Comparison of ENCODE assay signal across 8 mouse cellular contexts in genomic region chr2:118976282-118976929, GRCm38 (mm10). TPM values are rescaled to one million over a fixed set of nuclear protein-coding genes. Genes with fewer than 3 reads are reported as not detected.
DNase-seq lines count a peak whose midpoint lies in the region; ATAC-seq and TF ChIP-seq lines count a peak whose summit lies in the region.

No protein-coding gene starts in this region.

- H3K4me2 ChIP-seq in CH12.LX (ENCODE audit: insufficient read depth, low read depth, poor library complexity, severe bottlenecking): peak overlapping the region; percentile 45
- peak overlapping the region; percentile 97 for H3K4me2 ChIP-seq in heart, embryonic 15.5 days
- peak overlapping the region; percentile 89 for H3K4me2 ChIP-seq in liver, embryonic 13.5 days
- H3K4me2 ChIP-seq in stomach, embryonic 14.5 days (replicated peaks; ENCODE audit: low read depth, low read length): peak overlapping the region; percentile 84

- peak overlapping the region; percentile 29 to 43 (median 42) for H3K4me3 ChIP-seq in CH12.LX (replicated peaks in 1 of 3; ENCODE audit: low read depth in 2 of 3, low read length in 2 of 3, poor library complexity in 1 of 3)
- peak overlapping the region; percentile 63 for H3K4me3 ChIP-seq in forebrain, embryonic 10.5 days
- H3K4me3 ChIP-seq in heart, embryonic 15.5 days: peak overlapping the region; percentile 74
- H3K4me3 ChIP-seq in liver, embryonic 13.5 days (replicated peaks): peak overlapping the region; percentile 65
- peak overlapping the region; percentile 54 for H3K4me3 ChIP-seq in stomach, embryonic 14.5 days (ENCODE audit: low read depth, low read length)

- peak; percentile 68 for TF ChIP-seq RAD21 in CH12.LX (IDR thresholded peaks at IDR 0.05; ENCODE audit: low read depth, low read length)

- H3K4me1 ChIP-seq in CH12.LX (ENCODE audit: control insufficient read depth in 1 of 2, insufficient read depth in 2 of 2): peaks cover 5 to 28% of the 10 kb centered on the region in 2 experiments
- H3K4me1 ChIP-seq in forebrain, embryonic 10.5 days: peaks cover 26% of the 10 kb centered on the region
- H3K4me1 ChIP-seq in heart, embryonic 15.5 days (replicated peaks): peaks cover 21% of the 10 kb centered on the region
- peaks cover 31% of the 10 kb centered on the region for H3K4me1 ChIP-seq in liver, embryonic 13.5 days (replicated peaks)
- H3K4me1 ChIP-seq in stomach, embryonic 14.5 days (ENCODE audit: control insufficient read depth, insufficient read depth, low read length): 0 out of 2 replicates have a peak, but pooled peaks cover 15% of the 10 kb centered on the region

- WGBS in forebrain, embryonic 10.5 days: 1% methylated on average over 57 of the region's 57 CpGs
- 1% methylated on average over 57 of the region's 57 CpGs for WGBS in heart, embryonic 15.5 days
- WGBS in liver, embryonic 13.5 days (ENCODE audit: insufficient replicate concordance): 2% methylated on average over 57 of the region's 57 CpGs
- under 1% methylated on average over 57 of the region's 57 CpGs for WGBS in stomach, embryonic 14.5 days

- dilution Hi-C loops in CH12.LX (cut with MboI; ENCODE audit: extremely low pct_ligation_motif_present, extremely low pct_unique_long_range_greater_than_20kb, low sequenced_read_pairs): no loop called here

- in situ Hi-C loops in CH12.LX (cut with MboI; ENCODE audit: low pct_ligation_motif_present, low pct_unique_long_range_greater_than_20kb, low sequenced_read_pairs): loop anchor here (5.0 to 10.0 kb wide), 3 partner anchors 64 to 212 kb away; partner anchors contain the start of gene Ccdc9b

- H3K9ac ChIP-seq in CH12.LX (ENCODE audit: insufficient read depth, low read depth): 0 out of 2 replicates have a peak overlapping the region, but pooled peaks have one; percentile 13
- H3K9ac ChIP-seq in heart, embryonic 15.5 days: peak overlapping the region; percentile 72
- H3K9ac ChIP-seq in liver, embryonic 13.5 days: peak overlapping the region; percentile 72
- H3K9ac ChIP-seq in stomach, embryonic 14.5 days (replicated peaks; ENCODE audit: low read depth, low read length): peak overlapping the region; percentile 37

- peak; percentile 49 for TF ChIP-seq POLR2A in CH12.LX (IDR thresholded peaks at IDR 0.05; ENCODE audit: low read depth, low read length)

- peak; percentile 85 for DNase-seq in CH12.LX (ENCODE audit: extremely low read depth)
- DNase-seq in c-Kit-positive CD71-negative TER-119-negative erythroid progenitor cells, embryonic 14.5 days (ENCODE audit: low read depth): peak; percentile 81
- peak; percentile 83 for DNase-seq in forebrain, embryonic 10.5 days (ENCODE audit: extremely low spot score, low spot score)
- peak; percentile 89 to 90 for DNase-seq in kidney, postnatal 25 days
- DNase-seq in liver, embryonic 13.5 days: peak; percentile 82
- DNase-seq in natural killer cell, adult 2 months (ENCODE audit: low spot score in 2 of 2): peak; percentile 69 to 90

- H3K9me3 ChIP-seq in CH12.LX (replicated peaks; ENCODE audit: low read length): no peaks in the 10 kb centered on the region
- no peaks in the 10 kb centered on the region for H3K9me3 ChIP-seq in forebrain, embryonic 10.5 days
- no peaks in the 10 kb centered on the region for H3K9me3 ChIP-seq in heart, embryonic 15.5 days (replicated peaks)
- H3K9me3 ChIP-seq in liver, embryonic 13.5 days (replicated peaks): no peaks in the 10 kb centered on the region
- no peaks in the 10 kb centered on the region for H3K9me3 ChIP-seq in stomach, embryonic 14.5 days (ENCODE audit: control insufficient read depth, low read depth, low read length)

- peak in 1 of 2 experiments; percentile 84; a peak in 2 of 4 replicates for TF ChIP-seq CTCF in CH12.LX (conservative IDR thresholded peaks at IDR 0.05 in 1 of 2, IDR thresholded peaks at IDR 0.05 in 1 of 2; ENCODE audit: low read depth in 2 of 2, low read length in 2 of 2)

- peak; percentile 76 for ATAC-seq in heart, embryonic 15.5 days (replicated peaks; ENCODE audit: insufficient number of reproducible peaks, insufficient read depth, low FRiP score, low read depth)
- peak; percentile 80 for ATAC-seq in liver, embryonic 13.5 days (ENCODE audit: low read depth)
- ATAC-seq in stomach, embryonic 14.5 days (ENCODE audit: insufficient number of reproducible peaks, insufficient read depth, low FRiP score, low read depth): peak; percentile 66; the same call in 1 of the 2 replicates

- TF ChIP-seq EP300 in CH12.LX (IDR thresholded peaks at IDR 0.05; ENCODE audit: low read length): no peak

- H3K79me2 ChIP-seq in CH12.LX (replicated peaks; ENCODE audit: control insufficient read depth, extremely low read depth, insufficient read depth, poor library complexity, severe bottlenecking): no peaks in the 10 kb centered on the region

- peaks cover 42% of the 10 kb centered on the region for H3K27me3 ChIP-seq in CH12.LX (replicated peaks)
- peaks cover 72% of the 10 kb centered on the region for H3K27me3 ChIP-seq in forebrain, embryonic 10.5 days (ENCODE audit: poor library complexity, severe bottlenecking)
- peaks cover 27% of the 10 kb centered on the region for H3K27me3 ChIP-seq in heart, embryonic 15.5 days
- H3K27me3 ChIP-seq in liver, embryonic 13.5 days: peaks cover 72% of the 10 kb centered on the region
- peaks cover 14% of the 10 kb centered on the region; the same call in 1 of the 2 replicates for H3K27me3 ChIP-seq in stomach, embryonic 14.5 days (ENCODE audit: control insufficient read depth, insufficient read depth, low read length)

- no peaks in the 10 kb centered on the region for H3K36me3 ChIP-seq in CH12.LX (replicated peaks in 1 of 2; ENCODE audit: control insufficient read depth in 1 of 2, insufficient read depth in 1 of 2, low read length in 1 of 2)
- H3K36me3 ChIP-seq in forebrain, embryonic 10.5 days (replicated peaks): no peaks in the 10 kb centered on the region
- no peaks in the 10 kb centered on the region for H3K36me3 ChIP-seq in heart, embryonic 15.5 days
- no peaks in the 10 kb centered on the region for H3K36me3 ChIP-seq in liver, embryonic 13.5 days
- H3K36me3 ChIP-seq in stomach, embryonic 14.5 days (ENCODE audit: control insufficient read depth, insufficient read depth, low read length): no peaks in the 10 kb centered on the region

- H3K27ac ChIP-seq in CH12.LX (ENCODE audit: insufficient read depth, low read depth): no peak overlapping the region
- peak overlapping the region; percentile 80 for H3K27ac ChIP-seq in forebrain, embryonic 10.5 days
- 0 out of 2 replicates have a peak overlapping the region, but pooled peaks have one; percentile 49 for H3K27ac ChIP-seq in heart, embryonic 15.5 days
- H3K27ac ChIP-seq in liver, embryonic 13.5 days: no peak overlapping the region
- no peak overlapping the region for H3K27ac ChIP-seq in stomach, embryonic 14.5 days (ENCODE audit: low read length)

TF ChIP-seq in CH12.LX, 34 proteins besides CTCF, POLR2A, EP300 and RAD21 (continues in another document):
- TF ChIP-seq KAT2A (IDR thresholded peaks at IDR 0.05; ENCODE audit: insufficient replicate concordance, low read length) (0 out of 2 replicates have a peak, but pooled peaks have one; percentile 54), USF2 (conservative IDR thresholded peaks at IDR 0.05; ENCODE audit: low read depth, low read length) (no peak), CHD2 (IDR thresholded peaks at IDR 0.05; ENCODE audit: low read length) (0 out of 2 replicates have a peak, but pooled peaks have one; percentile 8), TBP (conservative IDR thresholded peaks at IDR 0.05; ENCODE audit: low read depth, low read length) (no peak), NRF1 (IDR thresholded peaks at IDR 0.05; ENCODE audit: low read depth, low read length) (no peak), MEF2A (IDR thresholded peaks at IDR 0.05; ENCODE audit: borderline replicate concordance, low read depth, low read length) (0 out of 2 replicates have a peak, but pooled peaks have one; percentile 14), NELFE (IDR thresholded peaks at IDR 0.05; ENCODE audit: low read depth, low read length) (no peak), MYC (IDR thresholded peaks at IDR 0.05; ENCODE audit: low read depth, low read length) (no peak), BHLHE40 (IDR thresholded peaks at IDR 0.05; ENCODE audit: low read depth, low read length) (peak; percentile 67), IRF4 (IDR thresholded peaks at IDR 0.05; ENCODE audit: low read depth, low read length) (peak; percentile 54; the same call in 1 of the 2 replicates), SMC3 (IDR thresholded peaks at IDR 0.05; ENCODE audit: low read depth, low read length) (peak; percentile 78), RCOR1 (conservative IDR thresholded peaks at IDR 0.05; ENCODE audit: low read depth, low read length) (no peak), TCF12 (IDR thresholded peaks at IDR 0.05; ENCODE audit: low read depth, low read length) (peak; percentile 34; the same call in 1 of the 2 replicates)

RNA-seq across cellular contexts. Expression of gene Chst14, which starts 50.1 kb away (rescaled TPM):
- total RNA-seq in CH12.LX (2012; rRNA removed) (4.4 and 5.1 TPM in 2 replicates), CH12.LX (2014; rRNA removed) (3.1 and 4.7 TPM in 2 replicates)
- 6.7 and 8.4 TPM in 2 replicates for polyA plus RNA-seq in CH12.LX (2012; ENCODE audit: insufficient read length, low read depth)
- polyA plus RNA-seq in forebrain, embryonic 10.5 days (2016; fragmentation: Nextera tagmentation; extraction: Ambion mirVana): 13.8 and 14.5 TPM in 2 replicates
- 16.5 and 20.5 TPM in 2 replicates for polyA plus RNA-seq in heart, embryonic 15.5 days (2015; fragmentation: Nextera tagmentation; extraction: Ambion mirVana)
- 5.2 and 5.4 TPM in 2 replicates for polyA plus RNA-seq in liver, embryonic 13.5 days (2015; fragmentation: Nextera tagmentation; extraction: Ambion mirVana)
- polyA plus RNA-seq in stomach, embryonic 14.5 days (2014; fragmentation: Nextera tagmentation; extraction: Ambion mirVana): 37.5 and 38.0 TPM in 2 replicates

RNA-seq across cellular contexts. Expression of gene Ccdc32, which starts 52.8 kb away (rescaled TPM):
- 11.7 and 13.9 TPM in 2 replicates for total RNA-seq in CH12.LX (2012; rRNA removed)
- total RNA-seq in CH12.LX (2014; rRNA removed): 17.6 and 18.3 TPM in 2 replicates
- 11.5 and 11.8 TPM in 2 replicates for polyA plus RNA-seq in CH12.LX (2012; ENCODE audit: insufficient read length, low read depth)
- 20.5 and 21.0 TPM in 2 replicates for polyA plus RNA-seq in forebrain, embryonic 10.5 days (2016; fragmentation: Nextera tagmentation; extraction: Ambion mirVana)
- 16.8 and 17.7 TPM in 2 replicates for polyA plus RNA-seq in heart, embryonic 15.5 days (2015; fragmentation: Nextera tagmentation; extraction: Ambion mirVana)
- 16.0 and 19.3 TPM in 2 replicates for polyA plus RNA-seq in liver, embryonic 13.5 days (2015; fragmentation: Nextera tagmentation; extraction: Ambion mirVana)
- polyA plus RNA-seq in stomach, embryonic 14.5 days (2014; fragmentation: Nextera tagmentation; extraction: Ambion mirVana): 22.4 and 23.5 TPM in 2 replicates

RNA-seq across cellular contexts. Expression of gene Rpusd2, which starts 58.2 kb away (rescaled TPM):
- total RNA-seq in CH12.LX (2012; rRNA removed) (14.7 and 14.8 TPM in 2 replicates), CH12.LX (2014; rRNA removed) (9.3 and 10.7 TPM in 2 replicates)
- 12.3 and 13.7 TPM in 2 replicates for polyA plus RNA-seq in CH12.LX (2012; ENCODE audit: insufficient read length, low read depth)
- 9.2 and 9.4 TPM in 2 replicates for polyA plus RNA-seq in forebrain, embryonic 10.5 days (2016; fragmentation: Nextera tagmentation; extraction: Ambion mirVana)
- polyA plus RNA-seq in heart, embryonic 15.5 days (2015; fragmentation: Nextera tagmentation; extraction: Ambion mirVana): 2.9 and 3.8 TPM in 2 replicates
- 4.5 and 4.8 TPM in 2 replicates for polyA plus RNA-seq in liver, embryonic 13.5 days (2015; fragmentation: Nextera tagmentation; extraction: Ambion mirVana)
- polyA plus RNA-seq in stomach, embryonic 14.5 days (2014; fragmentation: Nextera tagmentation; extraction: Ambion mirVana): 3.0 and 4.1 TPM in 2 replicates

Comparison
In these comparisons a context has a peak if more than half of its experiments do, and no peak if none do; other contexts are left out.
1. H3K27ac ChIP-seq: peak in forebrain, embryonic 10.5 days (single experiment) and heart, embryonic 15.5 days (single experiment); none in CH12.LX (single experiment), liver, embryonic 13.5 days (single experiment) and stomach, embryonic 14.5 days (single experiment).
2. H3K4me2 ChIP-seq: peak in every context shown above with its lines; median percentile 97 in heart, embryonic 15.5 days; 89 in liver, embryonic 13.5 days; 84 in stomach, embryonic 14.5 days; 45 in CH12.LX.
3. H3K9ac ChIP-seq: peak in every context shown above with its lines; median percentile 72 in heart, embryonic 15.5 days; 72 in liver, embryonic 13.5 days; 37 in stomach, embryonic 14.5 days; 13 in CH12.LX.
4. Peak in every context shown above with its lines, with median percentiles within 50 percentile points of each other: DNase-seq, H3K4me3 ChIP-seq and ATAC-seq.